Mouse (Mus musculus) megakaryocyte, embryonic 14.5 days (primary cell): ENCODE data around the gene Dppa1.

ENCODE experiments used
- FLI1 ChIP-seq: IDR thresholded peaks from 2 replicates; pipeline ENCODE4 v1.6.1; 2012; ENCODE audit warnings: low read length, inconsistent platforms, mixed read lengths
- GATA1 ChIP-seq: IDR thresholded peaks from 3 replicates; pipeline ENCODE4 v1.6.1; 2012; ENCODE audit warnings: mixed read lengths, low read length, inconsistent platforms, borderline replicate concordance

DNA sequence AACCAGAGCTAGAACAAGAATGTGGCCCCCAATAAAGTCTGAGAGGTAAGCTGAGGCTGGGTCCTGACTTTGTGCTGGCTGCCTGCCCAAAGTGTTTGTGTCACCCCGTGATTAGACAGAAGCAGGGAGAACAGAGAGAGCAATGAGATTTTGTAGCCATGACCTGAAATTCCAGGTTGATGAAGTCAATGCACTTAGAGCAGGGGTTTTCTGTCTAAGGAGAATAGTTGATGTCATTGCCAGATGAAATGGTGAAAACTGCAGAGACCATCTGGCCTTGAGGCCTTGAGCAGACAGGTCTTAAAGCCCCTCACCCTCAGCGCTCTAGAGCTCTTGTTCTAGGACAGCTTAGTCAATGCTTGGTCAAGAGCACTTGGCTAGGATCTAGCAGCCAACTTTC is 36.6 kb downstream of the Dppa1 start:
- TF ChIP-seq GATA1 (no peak), FLI1 (no peak)
